Mouse (Mus musculus) T-helper 2 cell (primary cell): Measurements from ENCODE around the gene Mrpl50.

ENCODE experiments used
- in situ Hi-C: fragments of 300-600 bp; cut with MboI, MseI; formaldehyde crosslinking; loops from one replicate; pipeline ENCODE4 v1.15.1; 2025; ENCODE audit warnings: high pct_unique_total_duplicates

Gene Mrpl50

DNA sequence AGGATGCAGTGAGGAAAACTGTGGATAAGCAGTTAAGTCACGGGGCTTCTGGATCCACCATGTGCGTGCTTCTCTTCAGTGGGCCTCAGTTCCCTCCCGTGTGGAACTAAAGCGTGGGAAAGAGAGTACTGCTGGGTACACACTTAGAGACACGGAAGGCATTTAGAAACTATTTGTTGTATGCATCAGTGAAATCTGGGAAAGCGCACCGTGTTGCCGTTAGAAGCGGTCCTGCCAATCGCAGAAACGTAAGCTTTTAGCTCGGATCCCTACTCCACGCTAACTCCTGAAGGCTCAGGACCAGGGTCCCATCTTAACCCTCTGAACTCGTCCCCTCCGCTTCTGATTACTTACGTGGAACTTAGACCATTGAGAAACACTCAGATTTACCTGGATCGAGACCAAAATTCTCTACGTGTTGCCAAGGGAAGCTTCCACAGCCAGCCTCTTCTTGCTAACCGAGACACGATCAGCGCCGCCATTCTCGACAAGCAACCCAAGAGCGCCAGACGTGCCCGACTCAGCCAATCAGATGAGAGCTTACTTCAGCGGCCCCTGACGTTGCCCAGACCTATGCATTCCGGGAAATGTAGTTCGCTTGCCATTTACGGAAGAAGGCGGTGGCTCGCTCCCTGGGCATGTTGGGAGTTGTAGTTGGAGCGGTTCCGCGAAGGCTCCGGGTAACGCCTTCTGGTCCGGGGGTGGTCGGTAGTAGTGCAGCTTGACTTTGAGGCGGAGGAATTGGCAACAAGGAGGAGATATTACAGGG lies at the start of gene Mrpl50, which contains the start of gene Zfp189:
Gene Mrpl50 (minus strand): TSS at position 522 of the 769 bp plus-strand sequence.
Gene Zfp189 (plus strand): TSS at position 605 of the 769 bp plus-strand sequence.
- in situ Hi-C loops = loop anchor here (25.0 kb wide), 1 partner anchor 1233 kb away; the partner anchor contains the start of genes Erp44 and Invs

DNA sequence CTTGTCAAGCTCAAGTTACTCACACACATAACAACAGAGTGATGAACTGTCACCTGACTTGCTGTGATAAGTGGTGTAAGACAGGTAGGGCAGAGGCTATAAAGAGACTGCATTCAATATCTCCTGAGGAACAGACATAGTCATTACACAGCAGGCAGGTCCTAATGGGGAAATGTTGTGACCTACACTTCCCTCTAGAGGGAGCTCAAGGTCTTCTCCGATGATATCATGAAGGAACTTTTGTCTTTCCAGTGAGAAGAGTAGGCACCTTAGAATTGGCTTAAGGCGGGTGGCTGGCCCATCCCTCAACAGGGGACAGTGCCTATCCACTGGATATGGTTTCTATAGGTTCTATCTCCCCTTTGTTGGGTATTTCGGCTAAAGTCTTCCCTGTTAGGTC lies 46.7 kb upstream of the Mrpl50 start:
- in situ Hi-C loops = no loop called here

DNA sequence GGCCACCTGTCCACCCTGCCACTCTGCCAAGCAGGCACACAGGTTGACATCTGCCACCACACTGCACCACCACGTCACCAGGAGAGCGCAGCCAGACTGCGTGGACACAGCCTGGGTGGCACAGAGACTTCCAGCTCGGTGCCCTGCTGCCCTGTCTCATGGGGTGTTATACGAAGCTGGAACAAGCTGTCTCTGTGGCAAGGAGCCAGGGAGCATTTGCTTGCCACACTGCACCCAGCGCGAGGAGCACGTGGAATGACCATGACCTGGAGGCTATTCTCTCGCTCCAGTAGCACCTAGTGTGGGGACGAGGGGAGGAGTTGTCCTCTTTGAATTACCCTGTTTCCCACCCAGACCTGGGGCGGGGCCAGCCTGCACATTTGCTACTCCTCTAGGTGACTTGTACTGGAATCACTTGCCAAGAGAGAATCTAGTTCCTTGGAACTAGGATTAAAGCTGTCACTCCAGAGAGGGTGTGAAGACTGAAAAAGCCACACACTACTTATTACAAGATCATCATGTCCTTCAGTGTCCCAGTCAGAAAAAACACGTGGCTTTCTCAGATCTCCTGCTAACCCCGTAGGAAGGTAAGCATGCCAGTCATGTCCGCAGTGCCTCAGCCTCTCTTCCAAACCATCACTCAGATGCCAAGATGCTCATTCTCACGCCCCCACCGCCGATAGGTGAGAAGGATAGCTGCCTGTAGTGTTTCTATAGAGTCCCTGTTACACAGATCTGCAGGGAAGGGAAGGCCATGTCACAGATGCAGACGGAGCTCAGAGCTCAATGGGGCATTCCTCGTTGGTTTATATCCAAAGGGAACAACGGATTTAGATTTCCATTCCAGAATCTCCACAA lies 39.3 kb upstream of the Mrpl50 start:
- in situ Hi-C loops = no loop called here

DNA sequence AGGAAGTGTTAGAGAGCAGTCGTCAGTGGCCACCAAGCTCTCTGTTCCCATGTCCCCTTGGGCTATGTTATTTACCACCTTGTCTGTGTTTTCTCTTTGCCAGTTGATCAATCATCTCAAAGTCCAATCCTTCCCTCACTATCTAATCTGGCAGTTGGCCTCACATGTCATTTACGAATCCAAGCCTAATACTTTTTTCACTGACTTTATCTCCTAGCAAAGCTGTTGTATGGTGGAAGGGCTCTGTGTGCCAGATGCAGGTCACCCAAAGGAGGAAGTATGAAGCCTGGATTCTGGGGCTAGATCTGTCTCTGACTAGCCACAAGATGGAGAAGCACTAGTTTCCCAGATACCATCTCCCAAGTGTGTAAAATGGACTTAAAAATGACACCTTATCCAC lies 37.3 kb upstream of the Mrpl50 start:
- in situ Hi-C loops = no loop called here

DNA sequence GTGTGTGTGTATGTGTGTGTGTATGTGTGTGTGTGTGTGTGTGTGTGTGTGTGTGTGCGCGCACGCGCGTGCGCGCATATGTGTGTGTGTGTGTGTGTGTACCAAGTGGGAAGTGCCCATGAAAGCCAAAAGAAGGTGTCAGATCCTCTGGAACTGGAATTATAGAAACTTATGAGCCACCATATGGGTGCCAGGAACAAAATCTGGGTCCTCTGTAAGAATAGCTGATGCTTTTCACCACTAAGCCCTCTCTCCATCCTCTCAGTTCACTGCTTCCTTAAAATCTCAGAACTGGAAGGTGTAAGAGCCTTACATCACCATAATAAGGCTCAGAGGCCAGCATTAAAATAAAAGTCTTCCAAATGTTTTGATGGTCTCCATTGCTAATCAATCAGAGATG lies 36.5 kb upstream of the Mrpl50 start:
- in situ Hi-C loops = no loop called here

DNA sequence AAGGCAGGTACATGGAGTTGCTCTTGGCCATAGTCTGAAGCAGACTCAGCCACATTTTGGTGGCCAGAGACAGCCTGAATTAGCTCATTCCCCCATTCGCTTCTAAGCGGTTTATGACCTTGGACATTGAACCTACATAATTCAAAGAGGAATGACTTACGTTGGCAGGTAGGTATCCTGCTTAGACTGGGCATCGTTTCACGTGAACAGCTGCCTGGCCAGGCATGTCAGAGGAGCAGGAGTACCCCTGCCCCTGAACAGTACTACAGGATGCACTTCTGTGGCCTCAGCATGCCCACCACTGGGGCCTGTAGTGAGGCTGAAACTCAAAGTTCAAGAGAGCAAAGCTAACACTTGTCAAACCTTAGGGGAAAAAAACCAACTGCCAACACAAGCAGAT lies 32.5 kb upstream of the Mrpl50 start:
- in situ Hi-C loops = no loop called here

DNA sequence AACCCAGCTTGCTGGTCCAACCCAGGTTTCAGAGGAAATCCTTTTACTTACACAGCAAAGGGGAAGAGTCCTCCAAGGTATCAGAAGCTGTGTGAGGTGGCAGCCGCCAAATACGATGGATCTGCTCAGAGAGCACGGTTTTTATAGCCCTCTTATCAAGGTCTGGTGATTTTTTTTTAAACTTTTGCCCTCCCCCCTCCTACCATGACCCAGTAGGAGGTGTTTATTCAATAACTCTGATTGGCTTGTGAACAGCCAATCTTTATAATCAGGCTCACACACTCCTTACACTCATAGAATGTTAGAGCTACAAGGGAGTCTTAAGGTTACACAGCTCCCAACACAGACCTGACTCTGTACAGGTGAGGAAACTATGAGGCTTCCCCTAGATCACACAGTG lies 28.5 kb upstream of the Mrpl50 start, which contains the start of gene Aldob:
Gene Aldob (minus strand): TSS at position 164 of the 400 bp plus-strand sequence.
- in situ Hi-C loops = no loop called here

DNA sequence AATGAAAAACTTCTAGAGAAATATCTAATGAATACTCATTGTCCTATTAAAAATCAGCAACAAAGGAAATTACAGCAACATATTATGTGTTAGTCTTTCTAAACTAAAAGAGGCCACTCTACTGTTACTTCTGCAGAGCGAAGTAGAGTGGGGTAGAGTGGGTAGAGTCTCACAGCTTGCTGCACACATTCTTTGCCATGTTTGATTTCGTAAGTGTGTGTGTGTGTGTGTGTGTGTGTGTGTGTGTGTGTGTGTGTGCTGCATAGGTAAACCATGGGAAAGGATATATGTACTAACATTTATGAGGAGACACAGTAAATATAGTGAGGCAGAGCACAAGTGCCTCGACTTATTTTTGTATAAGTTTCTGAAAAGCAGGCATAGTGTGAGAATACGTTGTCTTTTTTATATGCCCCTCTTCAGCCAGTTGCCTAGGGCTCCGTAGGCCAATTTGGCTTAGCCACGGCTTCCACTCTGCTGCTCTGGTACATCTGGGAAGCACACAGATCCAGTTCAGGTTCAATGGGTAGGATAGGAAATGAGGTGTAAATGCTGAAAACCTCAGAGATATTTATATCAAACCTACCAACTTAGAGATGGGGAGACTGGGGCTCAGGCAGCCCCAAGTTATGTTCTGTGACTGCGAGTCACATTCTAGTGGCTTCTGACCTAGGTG lies 26.8 kb upstream of the Mrpl50 start:
- in situ Hi-C loops = no loop called here

DNA sequence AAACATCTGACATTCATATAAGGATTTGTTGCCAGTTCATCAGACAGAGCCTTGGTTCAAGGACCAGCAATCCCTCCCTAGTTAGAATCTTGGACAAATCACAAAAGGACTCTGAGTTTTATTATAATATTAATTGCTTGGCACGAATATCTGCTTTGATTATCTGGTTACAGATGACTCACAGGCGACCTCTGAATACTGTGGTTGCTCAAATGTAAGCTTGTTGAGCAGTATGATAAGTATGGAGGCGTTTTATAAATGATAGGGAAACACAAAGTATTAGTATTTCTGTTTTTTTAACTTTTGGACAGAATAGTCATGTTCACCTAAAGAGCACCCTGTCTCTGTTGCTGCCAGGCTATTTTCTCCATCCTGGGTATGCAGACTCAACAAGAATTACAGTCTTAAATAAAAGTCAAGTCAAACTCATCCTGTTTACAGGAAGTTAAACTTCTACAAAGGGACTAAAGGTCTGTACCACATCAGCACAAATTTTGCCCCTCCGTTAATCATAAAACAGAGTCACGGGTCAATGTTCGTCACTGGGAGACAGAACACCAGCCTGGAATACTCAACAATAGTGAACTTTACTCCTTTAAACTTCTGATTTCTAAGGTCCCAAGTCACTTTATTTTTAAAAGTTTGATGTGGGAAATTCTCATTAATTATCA lies 26.1 kb upstream of the Mrpl50 start:
- in situ Hi-C loops = no loop called here

DNA sequence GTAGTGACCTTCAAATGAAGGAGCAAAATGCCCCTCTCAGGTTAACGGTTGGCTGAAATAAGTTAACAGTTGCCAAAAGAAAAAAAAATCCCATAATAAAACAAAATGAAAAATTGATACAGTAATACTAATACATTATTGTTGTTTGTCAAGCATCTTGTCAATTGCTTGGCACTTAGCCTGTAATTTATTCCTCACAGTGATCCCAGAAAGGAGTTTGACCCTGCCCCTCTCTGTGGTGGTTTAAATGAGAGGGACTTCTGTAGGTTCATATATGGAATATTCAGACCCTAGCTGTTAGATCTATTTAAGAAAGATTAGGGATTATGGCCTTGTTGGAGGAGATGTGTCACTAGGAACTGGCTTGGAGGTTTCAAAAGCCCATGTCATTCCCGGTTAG lies 25.1 kb upstream of the Mrpl50 start:
- in situ Hi-C loops = no loop called here

DNA sequence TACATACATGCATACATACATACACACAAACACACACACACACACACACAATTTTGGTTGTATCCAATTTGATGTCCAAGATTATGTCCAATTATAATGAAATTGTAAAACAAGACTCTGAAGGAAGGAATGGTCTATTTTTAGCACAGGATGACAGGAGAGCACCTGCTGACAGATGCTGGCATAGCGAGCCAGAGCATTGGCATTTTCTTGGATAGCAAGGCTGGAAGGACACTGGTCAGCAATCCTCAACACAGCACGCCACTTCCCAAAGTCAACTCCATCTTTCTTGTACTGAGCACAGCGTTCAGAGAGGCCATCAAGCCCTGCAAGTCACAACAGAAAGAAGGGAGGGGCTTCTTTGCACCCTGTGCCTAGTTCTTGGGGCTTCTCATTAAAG lies 20.1 kb upstream of the Mrpl50 start:
- in situ Hi-C loops = no loop called here

DNA sequence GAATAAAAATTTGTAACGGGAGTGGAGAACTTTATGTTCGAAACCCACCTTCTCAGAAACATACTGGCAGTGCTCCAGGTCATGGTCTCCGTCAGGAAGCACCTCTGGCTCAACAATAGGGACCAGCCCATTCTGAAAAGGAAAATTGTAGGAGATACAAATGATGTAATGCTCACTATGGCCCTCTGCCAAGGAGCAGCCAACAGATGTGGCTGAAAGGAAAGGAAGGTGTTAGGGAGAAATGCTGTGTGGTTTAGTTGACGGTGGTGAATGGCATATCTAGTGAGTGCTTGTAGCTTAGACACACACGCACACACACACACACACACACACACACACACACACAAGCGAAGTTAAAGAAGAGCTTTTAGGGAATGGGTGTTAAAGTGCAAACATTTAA lies 18.8 kb upstream of the Mrpl50 start:
- in situ Hi-C loops = no loop called here

DNA sequence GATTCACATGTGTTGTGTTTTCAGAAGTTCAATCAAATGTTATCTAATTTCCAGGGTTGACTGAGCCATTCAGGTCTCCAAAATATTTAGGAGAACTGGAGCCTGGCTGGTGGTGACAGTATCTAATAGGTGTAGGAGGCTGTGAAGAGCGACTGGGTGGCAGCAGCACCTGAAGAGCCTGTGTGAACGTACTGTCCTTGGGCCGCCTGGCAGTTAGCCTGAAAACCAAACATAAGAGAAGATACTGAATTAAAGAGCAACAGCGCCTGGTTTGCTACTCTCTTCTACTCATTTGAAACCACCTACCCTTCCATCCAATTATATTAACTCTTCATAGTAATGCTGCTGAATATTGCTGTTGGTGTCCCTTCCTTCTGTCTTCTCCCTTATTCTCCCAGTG lies 15.8 kb upstream of the Mrpl50 start:
- in situ Hi-C loops = no loop called here

DNA sequence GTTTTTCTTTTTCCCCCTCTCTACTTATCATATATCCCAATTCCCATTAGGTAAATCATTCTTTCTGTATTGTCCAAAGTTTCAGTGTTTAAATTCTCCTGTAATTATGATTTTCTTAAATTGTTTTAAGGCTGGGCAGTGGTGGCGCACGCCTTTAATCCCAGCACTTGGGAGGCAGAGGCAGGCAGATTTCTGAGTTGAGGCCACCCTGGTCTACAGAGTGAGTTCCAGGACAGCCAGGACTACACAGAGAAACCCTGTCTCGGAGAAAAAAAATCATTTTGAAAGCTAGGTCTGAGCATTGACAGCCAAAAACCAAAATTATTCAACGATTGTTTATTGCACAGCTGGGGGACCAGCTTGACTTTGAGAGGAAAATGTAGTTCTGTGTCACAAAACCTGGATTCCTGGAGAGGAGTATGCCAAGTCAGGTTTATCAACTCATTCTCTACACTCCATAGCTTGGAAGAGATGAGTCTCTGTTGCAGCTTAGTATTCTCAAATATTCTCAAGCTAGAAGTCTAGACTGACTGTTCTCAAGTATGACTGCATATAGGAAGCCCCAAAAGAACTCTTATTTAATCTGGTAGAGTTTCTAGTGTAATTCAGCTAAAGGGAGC lies 14.9 kb upstream of the Mrpl50 start:
- in situ Hi-C loops = no loop called here

DNA sequence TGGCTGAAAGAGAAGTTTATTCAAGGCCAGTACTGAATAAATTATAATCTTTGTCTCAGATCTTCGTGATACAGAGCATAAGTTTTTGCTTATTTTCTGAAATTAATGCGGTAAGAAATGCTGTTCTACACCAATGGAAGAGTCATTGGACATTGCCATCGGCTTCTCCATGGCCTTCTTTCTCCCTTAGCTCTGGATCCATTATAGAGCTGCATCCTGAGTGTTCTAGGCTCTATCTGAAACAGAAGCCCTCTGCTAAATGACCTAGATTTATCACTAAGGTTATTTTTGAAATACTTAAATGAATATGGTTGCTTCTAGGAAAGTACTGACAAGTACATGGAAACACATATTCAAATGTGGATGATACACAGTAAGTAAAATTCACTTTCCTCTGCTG lies 14.1 kb upstream of the Mrpl50 start:
- in situ Hi-C loops = no loop called here

DNA sequence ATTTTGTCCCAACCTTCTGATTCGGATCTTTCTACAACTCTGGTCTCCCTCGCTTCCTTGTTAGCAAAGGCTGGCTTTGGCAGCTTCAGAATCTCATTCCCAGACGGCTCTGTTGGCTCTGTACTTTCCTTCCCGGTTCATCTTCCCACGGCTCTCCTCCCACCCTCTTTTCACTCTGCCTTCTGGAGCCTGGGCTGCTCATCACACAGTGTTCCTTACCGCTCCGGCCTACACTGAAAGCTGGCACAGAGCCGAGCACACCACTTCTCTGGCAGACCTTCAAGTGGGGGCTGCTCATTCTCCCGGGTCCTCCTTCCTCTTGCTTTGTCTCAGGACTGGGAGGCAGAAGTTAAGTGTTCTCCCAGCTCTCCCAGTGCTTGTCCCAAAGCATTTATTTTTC lies 1.7 kb upstream of the Mrpl50 start:
- in situ Hi-C loops = loop anchor here (25.0 kb wide), 1 partner anchor 1235 kb away; the partner anchor contains the start of genes Erp44 and Invs

DNA sequence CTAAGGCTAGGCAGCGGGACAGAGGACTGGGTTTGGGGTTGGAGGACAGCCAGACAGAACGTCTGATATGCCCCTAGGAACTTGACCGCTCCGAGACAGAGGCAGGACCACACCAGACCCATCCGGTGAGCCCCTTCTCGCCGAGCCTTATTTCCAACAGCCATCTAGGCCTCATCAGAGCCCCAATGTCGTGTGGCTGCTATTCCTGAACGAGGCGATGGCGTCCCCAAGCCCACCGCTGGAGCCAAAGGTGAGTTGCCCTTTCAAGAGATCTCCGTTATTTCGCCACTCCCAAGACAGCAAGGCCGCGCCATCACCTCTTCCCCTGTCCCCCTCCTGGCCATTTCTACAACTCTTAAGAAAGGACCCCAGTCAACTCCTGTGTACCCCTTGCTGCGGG lies 453 bp upstream of the Mrpl50 start:
- in situ Hi-C loops = loop anchor here (25.0 kb wide), 1 partner anchor 1234 kb away; the partner anchor contains the start of genes Erp44 and Invs

DNA sequence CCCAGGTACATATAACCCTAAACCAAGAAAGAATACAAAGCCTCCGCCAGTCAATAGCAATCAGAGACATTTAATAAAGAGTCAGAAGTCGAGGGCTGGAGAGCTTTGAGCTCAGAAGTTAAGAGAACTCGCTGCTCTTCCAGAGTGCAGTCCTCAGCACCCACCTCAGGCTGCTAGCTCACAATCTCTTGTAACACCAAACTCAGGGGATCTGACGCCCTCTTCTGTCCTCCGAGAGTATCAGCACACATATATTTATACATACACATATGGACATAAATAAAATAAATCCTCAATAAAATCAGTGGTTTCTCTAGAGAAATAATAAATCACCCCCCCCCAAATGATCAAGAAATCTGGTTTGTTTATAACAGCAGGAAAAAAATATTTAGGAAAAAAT lies 1.4 kb downstream of the Mrpl50 start:
- in situ Hi-C loops = loop anchor here (25.0 kb wide), 1 partner anchor 1232 kb away; the partner anchor contains the start of genes Erp44 and Invs

DNA sequence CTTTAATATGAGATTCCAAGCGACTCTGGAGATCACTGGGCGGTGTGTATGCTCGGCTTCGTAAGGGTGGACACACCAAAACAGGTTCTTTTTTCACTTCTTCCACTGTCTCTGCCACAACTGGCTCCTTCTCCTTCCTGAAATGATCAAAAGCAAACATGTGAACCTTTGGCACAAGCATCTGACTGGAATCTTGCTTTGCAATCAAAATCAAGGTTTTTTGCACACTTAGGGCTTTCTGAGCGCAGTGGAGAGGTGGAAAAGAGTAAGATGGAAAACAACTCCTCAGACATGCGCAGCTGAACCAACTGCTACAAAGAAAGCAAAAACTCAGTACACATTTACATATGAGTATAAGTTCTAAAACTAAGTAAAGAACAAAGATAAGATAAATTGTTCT lies 6.5 kb downstream of the Mrpl50 start:
- in situ Hi-C loops = loop anchor here (25.0 kb wide), 1 partner anchor 1227 kb away; the partner anchor contains the start of genes Erp44 and Invs

DNA sequence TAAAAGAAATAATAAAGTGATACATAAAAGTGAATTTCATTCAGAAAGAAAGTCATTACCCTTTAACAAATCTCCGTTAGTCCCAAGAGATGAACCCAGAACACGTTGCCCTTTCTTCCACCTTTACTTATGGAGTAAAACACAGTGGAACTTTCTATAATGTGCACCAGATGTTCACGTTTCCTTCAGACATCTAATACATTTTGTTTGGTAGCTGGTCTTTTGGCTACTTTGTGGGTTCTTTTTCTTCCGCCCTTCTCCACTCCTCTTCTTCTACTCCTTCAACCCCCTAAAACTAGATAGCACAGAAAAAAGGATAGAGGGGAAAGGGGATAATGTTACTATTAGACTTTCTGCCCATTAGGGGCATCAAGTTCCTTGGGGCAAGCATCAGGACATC lies 8.3 kb downstream of the Mrpl50 start:
- in situ Hi-C loops = loop anchor here (25.0 kb wide), 1 partner anchor 1225 kb away; the partner anchor contains the start of genes Erp44 and Invs
